Mouse (Mus musculus) spleen, postnatal 36 days (tissue): ENCODE measurements around the gene Amfr.
A peak's percentile ranks its signal among the peaks of the same experiment; 100 is the strongest.

ENCODE experiments used
- DNase-seq, 2 experiments: peaks; one replicate each; pipeline ENCODE4 v3.0.0; 2022; ENCODE audit warnings: low spot score in 2 of 2, mixed read lengths in 1 of 2

The Amfr gene

DNA sequence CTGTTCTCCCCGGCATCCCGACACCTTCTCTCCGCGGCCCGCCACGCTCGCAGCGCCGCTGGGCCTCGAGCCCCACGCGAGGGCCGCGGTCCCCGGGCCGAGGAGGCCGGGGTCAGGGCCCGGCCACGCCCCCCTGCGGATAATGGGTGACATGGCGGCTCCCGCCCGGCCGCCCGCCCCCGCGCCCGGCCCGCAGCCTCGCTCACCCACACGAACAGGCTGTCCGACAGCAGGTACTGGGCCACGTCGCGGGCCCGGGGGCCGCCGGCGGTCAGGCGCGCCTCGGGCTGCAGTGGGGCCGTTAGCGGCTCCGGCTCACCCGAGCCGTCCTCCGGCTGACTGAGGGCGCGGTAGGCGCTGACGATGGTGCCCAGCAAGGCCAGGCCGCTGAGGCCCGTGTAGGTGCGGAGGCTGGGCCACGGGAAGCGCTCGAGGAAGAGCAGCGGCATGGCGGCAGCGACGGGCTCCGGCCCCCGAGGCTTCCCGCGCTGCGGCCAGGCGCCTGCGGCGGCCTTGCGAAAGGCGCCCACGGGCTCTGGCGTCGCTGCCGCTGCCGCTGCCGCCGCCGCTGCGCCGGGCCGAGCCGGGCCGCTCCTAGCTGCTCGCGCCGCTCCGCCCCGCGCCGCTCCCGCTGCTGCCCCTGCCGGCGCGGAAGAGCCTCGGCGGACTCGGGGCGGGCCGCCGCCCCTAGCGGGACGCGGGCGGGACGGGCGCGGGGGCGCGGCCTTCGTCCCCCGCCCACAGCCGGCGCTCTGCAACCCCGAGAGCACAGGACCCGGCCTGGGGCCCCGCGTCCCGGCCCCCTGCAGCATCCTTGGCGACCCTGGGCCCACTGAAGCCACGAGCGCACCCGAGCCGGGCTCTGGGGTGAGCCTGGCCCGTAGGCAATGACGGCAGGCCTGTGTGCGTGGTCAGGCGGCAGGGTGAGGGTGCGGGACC, at the start of gene Amfr:
Gene Amfr (minus strand): TSS at position 830 of the 939 bp plus-strand sequence.
- peak; percentile 66 to 72 for DNase-seq

DNA sequence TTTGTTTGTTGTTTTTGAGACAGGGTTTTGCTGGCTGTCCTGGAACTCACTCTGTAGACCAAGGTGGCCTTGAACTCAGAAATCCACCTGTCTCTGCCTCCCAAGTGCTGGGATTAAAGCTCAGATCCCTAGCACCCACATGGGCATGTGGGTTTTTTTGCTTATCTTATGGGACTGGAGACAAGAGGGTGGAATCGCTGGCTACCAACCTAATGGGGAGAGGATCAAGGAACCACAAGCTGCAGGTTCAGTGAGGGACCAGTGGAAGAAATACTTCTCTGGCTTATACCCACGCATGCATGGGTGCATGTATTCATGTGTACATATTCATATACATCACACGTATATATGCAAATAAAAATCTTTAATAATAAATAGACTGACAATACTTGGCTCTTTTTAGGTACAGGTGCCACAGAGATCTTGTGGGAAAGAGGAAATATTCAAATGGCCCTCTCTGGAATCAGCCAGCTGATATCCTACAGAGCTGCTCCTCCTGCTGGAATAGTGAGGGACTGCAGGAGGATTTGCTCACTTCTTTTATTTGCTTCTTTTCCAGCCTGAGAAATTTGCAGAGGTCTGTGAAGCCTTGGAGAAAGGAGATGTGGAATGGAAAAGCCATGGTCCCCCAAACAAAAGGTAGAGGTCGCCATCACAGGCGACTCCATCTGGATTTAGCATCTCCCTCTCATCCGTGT, 44.7 kb upstream of the Amfr start:
- no peak for DNase-seq

- DNase-seq: no peak
Measured at GRCm38 (mm10) chr8:94052696-94053095, 40.1 kb upstream of the Amfr start.

DNA sequence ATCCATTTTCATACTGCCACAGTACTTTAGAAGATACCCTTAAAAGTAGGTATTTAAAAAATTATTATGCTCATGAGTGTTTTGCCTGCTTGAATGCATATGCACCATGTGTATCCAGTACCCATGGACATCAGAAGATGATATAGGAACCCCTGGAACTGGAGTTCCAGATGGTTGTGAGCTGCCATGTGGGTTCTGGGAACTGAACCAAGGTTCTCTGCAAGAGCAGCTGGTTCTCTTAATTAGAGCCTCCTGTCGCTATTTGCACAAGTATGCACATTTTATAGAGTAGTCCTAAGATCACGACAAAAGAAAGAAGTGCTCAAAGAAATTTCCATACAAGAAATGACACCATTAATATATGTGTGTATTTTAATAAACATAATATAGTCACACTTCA, 35.2 kb upstream of the Amfr start:
- no peak for DNase-seq

- DNase-seq: no peak
Measured at GRCm38 (mm10) chr8:94037806-94038205, 25.2 kb upstream of the Amfr start.

- peak; percentile 93 to 96 for DNase-seq
Measured at GRCm38 (mm10) chr8:94036944-94037524, 24.4 kb upstream of the Amfr start, which contains the start of the genes Nudt21 and Ogfod1. Nudt21 (minus strand) TSS chr8:94037031. Ogfod1 (plus strand) TSS chr8:94037198.

GRCm38 (mm10) chr8:94036541-94036940, 23.9 kb upstream of the Amfr start:
- peak; percentile 56 to 70 for DNase-seq

DNA sequence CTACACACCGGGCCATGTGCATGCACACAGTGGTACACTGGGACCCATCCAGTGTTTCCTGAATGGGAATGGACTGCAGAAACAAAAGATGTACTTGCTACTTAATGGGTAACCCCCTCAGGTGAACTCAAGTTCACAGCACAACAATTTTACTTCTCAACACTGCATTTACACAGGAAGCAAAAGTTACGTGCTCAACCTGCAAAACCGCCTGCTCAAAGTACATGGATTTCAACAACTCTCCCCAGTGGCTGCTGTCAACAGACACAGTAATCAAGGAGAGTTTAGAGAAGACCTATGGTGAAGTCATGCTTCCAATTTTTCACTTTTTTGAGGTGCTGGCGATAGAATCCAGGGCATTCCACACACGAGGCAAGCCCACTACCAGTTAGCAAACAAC, 22.6 kb upstream of the Amfr start:
- DNase-seq: no peak

- no peak for DNase-seq
Measured at GRCm38 (mm10) chr8:94033601-94034000, 21.0 kb upstream of the Amfr start.

- DNase-seq: no peak
Measured at GRCm38 (mm10) chr8:94029701-94030100, 17.1 kb upstream of the Amfr start.

- DNase-seq: no peak
Measured at GRCm38 (mm10) chr8:94023916-94024315, 11.3 kb upstream of the Amfr start.

DNA sequence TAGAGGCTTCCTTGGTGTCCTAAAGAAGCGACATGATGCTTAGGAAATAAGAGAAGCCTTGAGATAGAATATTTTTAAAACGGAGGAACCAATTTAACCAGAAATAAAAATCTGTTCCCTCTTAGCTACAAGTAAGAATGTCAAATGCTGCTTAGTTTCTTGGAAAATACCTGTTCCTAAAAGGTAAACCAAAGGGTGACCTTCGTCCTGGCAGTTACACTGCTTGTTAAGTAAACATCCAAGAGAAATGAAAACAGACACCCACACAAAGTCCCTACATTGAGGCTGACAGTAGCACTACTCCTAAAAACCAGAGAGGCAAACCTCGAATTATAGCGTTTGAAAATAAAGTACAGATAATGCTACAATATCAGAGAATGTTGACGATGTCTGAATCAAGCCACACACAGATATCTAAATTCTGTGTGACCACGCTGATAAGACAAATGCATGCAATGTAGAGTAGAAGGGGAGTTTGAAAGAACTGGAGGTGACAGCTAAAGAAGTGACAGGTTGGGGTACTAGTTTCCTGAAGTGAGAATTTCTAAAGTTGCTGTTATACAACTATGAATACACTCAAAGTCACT, 477 bp upstream of the Amfr start:
- DNase-seq: no peak

GRCm38 (mm10) chr8:94011076-94012012, 1.3 kb downstream of the Amfr start:
- peak; percentile 20 to 51 for DNase-seq

DNA sequence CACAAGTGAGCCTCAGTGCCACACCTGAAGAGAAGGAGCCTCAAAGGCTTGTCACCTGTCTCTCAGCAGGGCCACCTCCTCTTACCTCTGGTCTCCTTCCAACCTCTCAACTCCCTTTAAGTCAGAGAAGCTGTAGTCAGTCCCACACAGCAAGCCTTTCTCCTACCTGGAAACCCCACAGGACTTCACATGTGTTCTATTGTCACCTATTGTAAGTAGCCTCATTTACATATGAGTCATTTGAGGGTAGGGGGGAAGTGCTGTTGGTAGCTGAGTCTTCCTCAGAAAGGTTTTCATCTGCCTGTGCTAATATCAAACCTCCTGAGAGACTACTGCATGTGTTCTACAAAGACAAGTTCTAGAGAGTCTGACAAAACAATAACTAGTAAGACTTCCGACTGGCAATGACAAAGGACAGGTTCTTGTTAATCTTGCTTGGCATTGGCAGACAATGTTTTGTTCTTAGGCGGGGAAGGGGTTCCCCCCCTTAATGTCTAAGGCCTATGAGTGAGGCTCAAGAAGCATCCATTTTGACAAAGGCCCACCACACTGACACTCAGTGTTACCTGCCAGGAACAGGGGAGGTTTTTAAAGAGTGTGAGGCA, 2.4 kb downstream of the Amfr start:
- no peak for DNase-seq

GRCm38 (mm10) chr8:94009243-94009845, 3.3 kb downstream of the Amfr start:
- DNase-seq: no peak

DNA sequence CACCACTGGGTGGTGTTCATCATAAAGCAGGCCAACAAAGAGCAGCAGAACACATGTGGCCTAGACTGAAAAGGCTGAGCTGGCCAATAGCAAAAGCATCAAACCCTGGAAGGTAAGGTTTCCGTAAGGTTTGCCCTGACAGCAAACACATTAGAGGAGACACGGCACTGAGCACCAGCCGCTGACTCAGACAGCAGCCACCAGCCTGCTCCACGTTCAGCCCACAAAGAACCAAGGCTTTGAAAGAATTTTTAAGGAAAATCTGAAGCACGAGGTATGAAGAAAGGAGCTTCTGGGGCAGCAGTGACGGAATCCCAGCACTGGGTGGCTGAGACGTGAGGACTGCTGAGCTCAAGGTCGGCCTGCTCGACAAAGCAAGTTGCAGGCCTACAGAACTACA, 8.5 kb downstream of the Amfr start:
- no peak for DNase-seq

DNA sequence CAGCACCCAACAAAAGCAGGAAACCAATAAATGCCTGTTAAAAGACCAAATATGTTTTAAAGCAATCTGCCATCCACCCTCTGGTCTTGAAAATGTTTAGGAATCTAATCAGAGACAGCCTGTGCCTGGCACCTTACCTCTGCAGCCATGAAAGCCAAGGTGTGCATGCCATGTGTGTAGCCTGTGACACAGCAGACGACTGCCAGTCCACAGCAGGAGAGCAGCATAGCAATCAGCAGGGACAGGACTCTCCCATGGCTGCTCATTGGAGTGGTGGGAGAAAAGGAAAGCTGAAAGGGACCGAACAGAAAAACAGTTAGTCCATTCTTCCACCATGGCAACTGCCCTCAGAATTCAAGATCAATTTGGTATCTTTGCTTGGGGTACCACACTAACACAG, 13.7 kb downstream of the Amfr start:
- DNase-seq: no peak

- DNase-seq: no peak
Measured at GRCm38 (mm10) chr8:93989739-93990138, 22.9 kb downstream of the Amfr start.

DNA sequence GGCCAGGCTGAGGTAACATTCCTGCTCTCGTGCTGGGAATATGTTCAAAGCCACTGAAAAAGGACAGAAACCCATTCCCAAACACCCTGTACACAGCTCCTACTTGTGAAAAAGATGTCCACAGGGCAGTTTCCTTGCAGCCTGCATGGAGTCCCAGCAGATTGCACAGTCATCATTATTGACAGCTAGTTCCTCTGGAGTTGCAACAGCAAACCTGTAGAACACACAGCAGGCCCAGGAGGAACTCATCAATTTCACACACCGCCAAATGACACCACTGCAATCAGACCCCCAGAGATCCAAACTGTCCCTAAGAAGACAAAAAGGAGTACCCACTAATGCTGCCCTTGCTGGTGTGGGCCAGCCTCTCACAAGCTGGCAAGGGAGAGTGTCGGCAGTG, 27.9 kb downstream of the Amfr start:
- no peak for DNase-seq

DNA sequence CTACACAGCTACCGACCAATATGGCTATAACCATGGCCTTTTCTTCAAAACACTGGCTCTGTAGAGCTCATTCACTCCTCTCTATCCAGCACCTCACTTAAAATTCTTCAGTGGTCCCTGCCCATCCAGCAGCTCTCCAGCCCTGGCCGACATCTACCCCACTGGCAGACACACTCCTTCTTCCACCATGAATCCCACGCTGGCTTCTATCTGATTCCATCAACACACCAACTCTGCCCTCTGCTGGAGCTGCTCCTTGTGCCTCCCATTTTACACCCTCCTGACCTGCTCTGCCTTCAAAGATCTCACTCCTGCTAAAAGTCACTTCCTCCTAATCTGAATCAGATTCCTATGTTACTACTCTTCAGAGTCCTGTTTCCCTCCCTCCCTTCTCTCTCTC, 28.8 kb downstream of the Amfr start:
- DNase-seq: no peak
